Mouse (Mus musculus) cerebellum, adult 2 months (tissue): ENCODE results near the gene Fuk.

Experiments used
- CTCF ChIP-seq: fragments of 200-500 bp; IDR thresholded peaks from 2 replicates; pipeline ENCODE4 v1.5.1; 2011; ENCODE audit warnings: low read depth, mild to moderate bottlenecking, control low read depth, low read length, moderate library complexity, borderline replicate concordance; ENCODE audit not compliant: insufficient read depth
- POLR2A ChIP-seq: fragments of 200-500 bp; IDR thresholded peaks from 2 replicates; pipeline ENCODE4 v1.6.1; 2011; ENCODE audit warnings: low read length, control low read depth, borderline replicate concordance; ENCODE audit not compliant: insufficient read depth

GRCm38 (mm10) chr8:110929066-110929465 is 26.8 kb upstream of the Fuk start:
- TF ChIP-seq CTCF (no peak), POLR2A (no peak)
